Mouse (Mus musculus): ENCODE measurements around the gene Fstl4. TPM values are rescaled to one million over a fixed set of nuclear protein-coding genes. Genes with fewer than 3 reads are reported as not detected.

The Fstl4 gene
- total RNA-seq, 1 experiment from 2014 or later: 0.37 TPM

GRCm38 (mm10) chr11:53024403-53024802 lies 260.0 kb downstream of the Fstl4 start:
- no peak for DNase-seq

- no peak for DNase-seq
These were observed 261.3 kb downstream of the Fstl4 start for GRCm38 (mm10) chr11:53025686-53026085.

- peak; percentile 13 for DNase-seq
These were observed 264.2 kb downstream of the Fstl4 start for GRCm38 (mm10) chr11:53028421-53029168.

GRCm38 (mm10) chr11:53031777-53032176 lies 267.3 kb downstream of the Fstl4 start:
- DNase-seq: no peak

GRCm38 (mm10) chr11:53032336-53032735 lies 267.9 kb downstream of the Fstl4 start:
- peak; percentile 89 for DNase-seq

GRCm38 (mm10) chr11:53035414-53035813 lies 271.0 kb downstream of the Fstl4 start:
- no peak for DNase-seq

GRCm38 (mm10) chr11:53046850-53047249 lies 282.4 kb downstream of the Fstl4 start:
- DNase-seq: no peak

- no peak for DNase-seq
These were observed 289.7 kb downstream of the Fstl4 start for GRCm38 (mm10) chr11:53054151-53054550.

- DNase-seq: no peak
These were observed 291.5 kb downstream of the Fstl4 start for GRCm38 (mm10) chr11:53055896-53056295.

GRCm38 (mm10) chr11:53056781-53057180 lies 292.3 kb downstream of the Fstl4 start:
- peak; percentile 14 for DNase-seq

GRCm38 (mm10) chr11:53057821-53058553 lies 293.6 kb downstream of the Fstl4 start:
- DNase-seq: no peak

- no peak for DNase-seq
These were observed 294.1 kb downstream of the Fstl4 start for GRCm38 (mm10) chr11:53058557-53058956.

- no peak for DNase-seq
These were observed 303.5 kb downstream of the Fstl4 start for GRCm38 (mm10) chr11:53067699-53068478.

- DNase-seq: no peak
These were observed 304.1 kb downstream of the Fstl4 start for GRCm38 (mm10) chr11:53068479-53069065.

GRCm38 (mm10) chr11:53069751-53070150 lies 305.3 kb downstream of the Fstl4 start:
- DNase-seq: no peak

- no peak for DNase-seq
These were observed 307.2 kb downstream of the Fstl4 start for GRCm38 (mm10) chr11:53071602-53072001.

GRCm38 (mm10) chr11:53077641-53078040 lies 313.2 kb downstream of the Fstl4 start:
- no peak for DNase-seq

- no peak for DNase-seq
These were observed 314.2 kb downstream of the Fstl4 start for GRCm38 (mm10) chr11:53078419-53079334.

- DNase-seq: no peak
These were observed 316.9 kb downstream of the Fstl4 start for GRCm38 (mm10) chr11:53081310-53081709.

GRCm38 (mm10) chr11:53085367-53085766 lies 320.9 kb downstream of the Fstl4 start:
- DNase-seq: peak; percentile 63

GRCm38 (mm10) chr11:53085858-53086565 lies 321.6 kb downstream of the Fstl4 start:
- no peak for DNase-seq
